Mouse (Mus musculus): ENCODE results near the gene Btd.

GRCm38 (mm10) chr14:31640346-31640889, 410 bp upstream of the Btd start, which contains the start of gene Gm49387:
- TF ChIP-seq CTCF (IDR thresholded peaks at IDR 0.05; ENCODE audit: low read depth) (no peak), EP300 (IDR thresholded peaks at IDR 0.05; ENCODE audit: low read depth) (no peak)
